Mouse (Mus musculus) C2C12 (cell line): Measurements from ENCODE around the gene Ugt1a6b.
"Not testable (repeated sequence)": the region's sequence is repeated elsewhere in the genome, so short reads cannot be mapped to it uniquely, and the experiment has no call there.

Experiments
- CTCF ChIP-seq: IDR thresholded peaks from one replicate; pipeline ENCODE4 v1.5.1; 2011; ENCODE audit not compliant: control insufficient read depth, insufficient read depth, insufficient read length
- FOSL1 ChIP-seq: IDR thresholded peaks from one replicate; pipeline ENCODE4 v1.8.0; 2011; ENCODE audit warnings: mild to moderate bottlenecking, low read length; ENCODE audit not compliant: poor library complexity, insufficient read depth, severe bottlenecking
- MAX ChIP-seq: IDR thresholded peaks from one replicate; pipeline ENCODE4 v1.6.1; 2011; ENCODE audit warnings: mild to moderate bottlenecking, control low read depth
- MYOD1 ChIP-seq: IDR thresholded peaks from one replicate; pipeline ENCODE4 v1.6.1; 2011; ENCODE audit warnings: low read depth; ENCODE audit not compliant: control insufficient read depth, insufficient read length
- MYOG ChIP-seq: IDR thresholded peaks from one replicate; pipeline ENCODE4 v1.6.1; 2011; ENCODE audit not compliant: control insufficient read depth, insufficient read length; ENCODE audit errors: extremely low read depth
- USF1 ChIP-seq: IDR thresholded peaks from one replicate; pipeline ENCODE4 v1.6.1; 2011; ENCODE audit warnings: low read depth, mild to moderate bottlenecking, control low read depth, moderate library complexity

- TF ChIP-seq CTCF, USF1, MAX, MYOG, FOSL1, MYOD1: not testable (repeated sequence)
Observed at GRCm38 (mm10) chr1:88172190-88172589, 69.1 kb downstream of the Ugt1a6b start.
